Mouse (Mus musculus) 3T3-L1 (cell line): ENCODE results near the gene Crlf3.
"Not testable (repeated sequence)": the region's sequence is repeated elsewhere in the genome, so short reads cannot be mapped to it uniquely, and the experiment has no call there.

Source experiments
- DNase-seq: peaks from one replicate; pipeline ENCODE4 v3.0.0-alpha.2; 2015; ENCODE audit warnings: low read depth, low spot score

Crlf3 gene

GRCm38 (mm10) chr11:80067558-80067957, 13.2 kb downstream of the Crlf3 start:
- no peak for DNase-seq

GRCm38 (mm10) chr11:80066373-80066772, 14.4 kb downstream of the Crlf3 start:
- not testable (repeated sequence) for DNase-seq

- DNase-seq: no peak
These were observed 18.6 kb downstream of the Crlf3 start for GRCm38 (mm10) chr11:80062159-80062558.

GRCm38 (mm10) chr11:80056141-80056540, 24.6 kb downstream of the Crlf3 start:
- no peak for DNase-seq

- no peak for DNase-seq
These were observed 26.1 kb downstream of the Crlf3 start for GRCm38 (mm10) chr11:80054659-80055058.

- no peak for DNase-seq
These were observed 27.6 kb downstream of the Crlf3 start for GRCm38 (mm10) chr11:80053171-80053570.

GRCm38 (mm10) chr11:80052456-80052855, 28.3 kb downstream of the Crlf3 start:
- no peak for DNase-seq

- peak; percentile 81 for DNase-seq
These were observed 30.7 kb downstream of the Crlf3 start for GRCm38 (mm10) chr11:80050088-80050487.

GRCm38 (mm10) chr11:80046856-80047255, 33.9 kb downstream of the Crlf3 start:
- DNase-seq: no peak

- DNase-seq: no peak
These were observed 37.4 kb downstream of the Crlf3 start for GRCm38 (mm10) chr11:80043419-80043817.

- peak; percentile 71 for DNase-seq
These were observed 38.0 kb downstream of the Crlf3 start for GRCm38 (mm10) chr11:80042615-80043418.

- DNase-seq: no peak
These were observed 43.3 kb downstream of the Crlf3 start for GRCm38 (mm10) chr11:80037495-80037894.

- no peak for DNase-seq
These were observed 59.5 kb downstream of the Crlf3 start for GRCm38 (mm10) chr11:80021306-80021705.

- peak; percentile 39 for DNase-seq
These were observed 61.0 kb downstream of the Crlf3 start for GRCm38 (mm10) chr11:80019792-80020191.

- not testable (repeated sequence) for DNase-seq
These were observed 64.3 kb downstream of the Crlf3 start for GRCm38 (mm10) chr11:80016533-80016932.
